Mouse (Mus musculus) myocyte (in vitro differentiated cells): ENCODE data around the gene Cox10.

ENCODE experiments used
- CEBPB ChIP-seq: IDR thresholded peaks from 2 replicates; pipeline ENCODE4 v1.6.1; 2011; ENCODE audit warnings: mild to moderate bottlenecking, moderate library complexity; ENCODE audit not compliant: poor library complexity, insufficient read depth, severe bottlenecking
- E2F4 ChIP-seq: IDR thresholded peaks from one replicate; pipeline ENCODE4 v1.6.1; 2011; ENCODE audit warnings: mild to moderate bottlenecking, control low read depth, moderate library complexity; ENCODE audit not compliant: insufficient read depth
- MAX ChIP-seq: IDR thresholded peaks from one replicate; pipeline ENCODE4 v1.6.1; 2011; ENCODE audit warnings: low read depth, mild to moderate bottlenecking, control low read depth
- MYOD1 ChIP-seq, 3 experiments: IDR thresholded peaks; one replicate each; pipeline ENCODE4 v1.6.1; 2011; ENCODE audit warnings: control low read depth in 2 of 3, low read depth in 2 of 3, mild to moderate bottlenecking in 2 of 3, moderate library complexity in 1 of 3; ENCODE audit not compliant: insufficient read length in 2 of 3, control insufficient read depth in 1 of 3
- MYOG ChIP-seq, 3 experiments: IDR thresholded peaks; one replicate each; pipeline ENCODE4 v1.6.1; 2011; ENCODE audit warnings: control low read depth in 2 of 3, low read depth in 2 of 3, mild to moderate bottlenecking in 2 of 3; ENCODE audit not compliant: insufficient read length in 2 of 3, control insufficient read depth in 1 of 3, insufficient read depth in 1 of 3
- POLR2A ChIP-seq: IDR thresholded peaks from one replicate; pipeline ENCODE4 v1.6.1; 2011; ENCODE audit warnings: low read depth, mild to moderate bottlenecking, control low read depth, moderate library complexity; ENCODE audit not compliant: insufficient read length
- POLR2AphosphoS2 ChIP-seq: IDR thresholded peaks from one replicate; pipeline ENCODE4 v1.6.1; 2011; ENCODE audit warnings: low read depth, control low read depth; ENCODE audit not compliant: insufficient read length
- REST ChIP-seq: IDR thresholded peaks from one replicate; pipeline ENCODE4 v1.6.1; 2011; ENCODE audit warnings: mild to moderate bottlenecking, control low read depth, moderate library complexity; ENCODE audit not compliant: insufficient read depth, insufficient read length
- SRF ChIP-seq: IDR thresholded peaks from one replicate; pipeline ENCODE4 v1.6.1; 2011; ENCODE audit warnings: low read depth; ENCODE audit not compliant: control insufficient read depth, insufficient read length
- TCF12 ChIP-seq: IDR thresholded peaks from one replicate; pipeline ENCODE4 v1.6.1; 2011; ENCODE audit warnings: mild to moderate bottlenecking, control low read depth; ENCODE audit not compliant: poor library complexity, insufficient read depth, severe bottlenecking
- TCF3 ChIP-seq: IDR thresholded peaks from one replicate; pipeline ENCODE4 v1.6.1; 2011; ENCODE audit warnings: low read depth, control low read depth; ENCODE audit not compliant: insufficient read length
- USF1 ChIP-seq: IDR thresholded peaks from one replicate; pipeline ENCODE4 v1.6.1; 2011; ENCODE audit warnings: low read depth, mild to moderate bottlenecking, control low read depth, moderate library complexity

DNA sequence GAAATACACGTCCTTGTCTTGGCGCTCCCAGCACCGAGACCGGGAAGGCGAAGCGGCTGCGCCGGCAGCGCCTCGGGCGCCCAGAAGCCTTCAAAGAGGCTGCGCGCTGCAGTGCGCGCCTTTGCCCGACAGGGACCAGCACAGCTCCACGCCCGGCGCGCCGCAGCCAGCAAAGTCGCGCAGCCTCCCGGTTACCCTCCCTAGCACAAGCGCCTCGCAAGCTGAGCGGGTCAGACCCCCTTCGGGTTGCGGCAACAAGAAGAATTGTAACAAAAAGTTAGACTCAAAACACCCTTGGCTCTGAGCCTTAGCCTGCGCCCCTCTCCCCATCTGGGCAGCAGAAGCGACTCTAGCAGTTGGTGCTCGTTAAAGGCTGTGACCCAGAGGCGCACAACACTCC, 158.7 kb downstream of the Cox10 start:
- TF ChIP-seq POLR2A (no peak), E2F4 (no peak), USF1 (no peak), TCF12 (no peak), CEBPB (no peak), MYOD1 (IDR thresholded peaks at IDR 0.05; ENCODE audit: control insufficient read depth in 1 of 3, insufficient read length in 2 of 3, low read depth in 2 of 3) (no peak), MYOG (IDR thresholded peaks at IDR 0.05; ENCODE audit: control insufficient read depth in 1 of 3, insufficient read depth in 1 of 3, insufficient read length in 2 of 3, low read depth in 2 of 3) (peak in 1 of 3 experiments; percentile 14), MAX (no peak), POLR2AphosphoS2 (no peak), REST (no peak), TCF3 (no peak), SRF (no peak)
